Mouse (Mus musculus): Measurements from ENCODE around the gene Il5ra. TPM values are rescaled to one million over a fixed set of nuclear protein-coding genes. Genes with fewer than 3 reads are reported as not detected.

Il5ra gene
- total RNA-seq, 1 experiment from 2014 or later: 1.2 TPM

DNA sequence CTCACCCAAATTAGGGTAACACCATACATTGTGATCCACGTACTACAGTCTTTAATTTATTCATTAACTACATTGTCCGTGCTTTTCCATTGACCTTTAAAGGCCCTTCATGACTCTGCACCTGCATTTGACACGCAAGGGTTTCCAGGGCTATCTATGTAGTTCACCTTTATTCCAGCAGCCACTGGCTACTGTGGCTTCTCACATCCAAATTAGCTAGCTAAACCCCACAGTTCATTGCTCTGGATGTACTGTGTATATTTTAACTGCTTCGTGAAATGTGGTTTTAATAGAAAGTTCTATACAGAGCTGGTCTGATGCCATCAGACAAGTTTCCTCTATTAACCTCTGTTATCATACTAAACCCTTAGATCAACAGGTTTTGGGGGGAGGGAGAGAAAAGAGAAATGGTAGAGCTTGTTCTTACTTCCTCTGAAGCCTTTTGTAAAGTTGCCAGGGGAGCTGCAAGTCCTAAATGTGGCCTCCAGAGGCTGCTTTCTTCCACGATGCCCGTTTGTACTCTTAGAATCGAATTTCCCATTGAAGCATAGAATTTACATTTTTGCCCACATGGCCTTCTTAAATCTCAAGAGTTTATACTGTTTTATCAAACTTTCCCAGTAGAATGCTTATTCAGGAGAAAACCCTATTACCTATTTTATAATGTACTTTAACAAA lies 5.1 kb downstream of the Il5ra start:
- peak; percentile 88 for ATAC-seq (replicated peaks; ENCODE audit: low read depth, poor library complexity, severe bottlenecking)

DNA sequence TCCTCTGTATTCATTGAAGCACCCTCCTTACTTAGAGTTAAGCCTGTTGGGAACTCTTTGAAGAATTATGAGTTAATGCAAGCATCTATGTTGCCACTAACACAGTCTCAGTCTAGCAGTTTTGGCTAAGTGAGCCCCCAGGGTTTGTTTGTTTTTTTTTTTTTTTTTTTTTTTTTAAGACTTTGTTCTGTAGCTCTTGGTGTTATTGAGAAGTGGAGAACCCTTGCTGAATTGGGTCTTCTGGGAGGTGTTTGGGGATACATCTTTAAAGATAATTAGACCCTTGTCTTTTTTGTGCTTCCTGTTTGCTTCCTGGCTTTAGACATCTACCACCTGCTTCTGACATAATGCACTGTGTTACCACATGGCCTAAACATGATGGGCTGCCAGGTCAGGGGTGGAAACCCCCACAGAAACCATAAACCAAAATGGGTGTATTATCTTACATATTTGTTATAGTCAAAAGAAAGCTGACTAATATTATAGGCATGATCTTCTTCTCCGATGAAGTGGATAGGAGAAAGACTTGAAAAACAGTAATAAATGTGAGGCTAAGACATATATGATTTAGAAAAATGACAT lies 8.5 kb downstream of the Il5ra start:
- ATAC-seq (replicated peaks; ENCODE audit: low read depth, poor library complexity, severe bottlenecking): no peak

DNA sequence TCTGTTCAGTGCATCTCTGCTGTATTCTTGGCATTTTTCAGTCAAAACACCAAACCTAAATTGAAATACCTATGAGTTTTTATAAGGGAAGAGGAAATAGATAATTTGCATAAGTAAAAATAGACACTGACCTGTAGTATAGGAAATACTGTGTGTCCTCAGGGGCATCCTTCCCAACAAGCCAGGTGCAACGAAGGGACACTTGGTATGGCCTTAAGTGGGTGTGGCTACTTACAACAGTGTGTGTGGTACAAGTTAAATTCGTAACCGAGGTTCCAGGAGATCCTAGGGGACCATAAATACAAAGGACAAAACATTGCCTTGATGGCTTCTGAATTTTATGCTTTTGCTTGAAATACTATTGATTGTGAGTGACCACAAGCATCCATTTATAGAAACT lies 10.6 kb downstream of the Il5ra start:
- ATAC-seq (replicated peaks; ENCODE audit: low read depth, poor library complexity, severe bottlenecking): no peak

DNA sequence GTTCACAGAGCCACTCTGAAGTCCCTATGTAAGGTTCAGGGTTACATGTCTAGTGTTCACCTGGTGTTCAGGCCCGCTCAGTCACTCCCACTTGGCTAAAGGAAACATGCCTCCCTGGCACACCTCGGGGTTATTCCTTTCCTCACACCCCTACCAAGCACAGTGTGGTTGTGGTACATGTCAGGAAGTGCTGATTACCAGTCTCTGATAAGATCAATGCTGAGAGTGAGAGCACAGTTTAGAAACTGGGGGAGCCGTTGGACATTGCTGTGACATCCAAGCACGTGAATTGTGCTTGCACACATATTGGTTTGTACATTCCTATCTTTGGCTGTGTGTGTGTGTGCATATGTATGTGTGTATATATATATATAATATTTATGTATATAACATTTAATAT lies 16.3 kb downstream of the Il5ra start:
- ATAC-seq (replicated peaks; ENCODE audit: low read depth, poor library complexity, severe bottlenecking): peak; percentile 70

DNA sequence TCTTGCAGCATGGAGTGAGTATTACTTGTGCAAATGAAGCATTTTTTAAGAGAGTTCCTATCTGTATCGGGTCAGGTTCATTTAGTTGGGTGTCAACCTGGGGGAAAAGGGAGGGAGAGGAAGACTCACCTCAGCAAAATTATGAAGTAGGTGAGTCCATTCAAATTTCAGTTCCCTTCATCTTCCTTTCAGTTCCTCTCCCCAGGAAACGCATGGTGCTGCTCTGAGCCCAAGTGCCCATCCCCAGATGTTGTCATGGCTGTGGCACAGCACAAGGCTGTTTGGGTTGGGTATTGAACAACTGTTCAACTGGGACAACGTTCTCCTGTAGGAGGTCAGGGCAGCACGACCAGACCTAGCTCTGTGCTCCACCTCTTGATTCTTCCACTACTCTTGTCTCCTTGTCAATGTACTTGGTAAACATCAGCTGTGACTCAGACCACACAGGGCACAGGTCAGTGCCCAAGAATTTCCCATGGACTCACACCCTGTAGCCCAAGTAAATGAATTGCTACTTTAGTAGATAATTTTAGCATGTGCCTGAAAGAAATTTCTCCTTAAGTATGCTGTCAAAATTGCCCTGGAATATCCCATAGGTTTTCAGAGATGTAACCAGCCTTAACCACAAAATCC lies 19.0 kb downstream of the Il5ra start:
- no peak for ATAC-seq (replicated peaks; ENCODE audit: low read depth, poor library complexity, severe bottlenecking)

DNA sequence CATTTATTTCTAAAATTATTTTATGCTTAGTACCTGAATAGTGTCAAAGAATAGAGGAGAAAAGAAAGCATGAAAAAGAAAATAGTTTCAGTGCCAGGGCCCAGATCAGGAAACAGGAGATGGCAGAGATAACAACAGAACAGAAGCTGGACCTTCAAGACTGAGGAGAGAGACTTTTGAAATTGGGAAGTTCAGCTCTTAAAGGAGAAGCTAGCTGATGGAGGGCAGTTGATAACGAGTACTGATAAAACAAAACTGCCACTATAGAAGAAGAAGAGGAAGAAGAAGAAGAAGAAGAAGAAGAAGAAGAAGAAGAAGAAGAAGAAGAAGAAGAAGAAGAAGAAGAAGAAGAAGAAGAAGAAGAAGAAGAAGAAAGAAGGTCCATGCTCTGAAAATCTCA lies 21.1 kb downstream of the Il5ra start:
- 0 out of 2 replicates have a peak, but pooled peaks have one; percentile 30 for ATAC-seq (replicated peaks; ENCODE audit: low read depth, poor library complexity, severe bottlenecking)

DNA sequence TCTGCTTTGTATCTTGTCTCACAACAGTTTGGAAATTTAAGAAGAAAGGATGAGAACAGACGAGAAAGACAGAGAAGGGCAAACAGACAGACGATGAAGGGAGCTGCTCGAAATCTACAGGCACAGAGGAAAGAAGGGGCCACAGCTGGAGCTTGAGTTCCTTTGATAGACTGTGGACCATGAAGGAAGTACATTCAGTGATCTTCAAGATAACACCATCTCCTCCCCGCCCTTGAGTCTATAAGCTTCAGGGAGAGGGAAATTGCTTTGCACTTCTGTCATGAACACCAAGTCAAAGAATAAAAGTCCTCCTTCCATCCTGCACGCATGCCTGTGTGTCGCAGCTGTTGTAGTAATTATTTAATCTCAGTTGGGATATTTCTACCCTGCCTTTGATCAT lies 22.8 kb downstream of the Il5ra start:
- peak; percentile 61 for ATAC-seq (replicated peaks; ENCODE audit: low read depth, poor library complexity, severe bottlenecking)

DNA sequence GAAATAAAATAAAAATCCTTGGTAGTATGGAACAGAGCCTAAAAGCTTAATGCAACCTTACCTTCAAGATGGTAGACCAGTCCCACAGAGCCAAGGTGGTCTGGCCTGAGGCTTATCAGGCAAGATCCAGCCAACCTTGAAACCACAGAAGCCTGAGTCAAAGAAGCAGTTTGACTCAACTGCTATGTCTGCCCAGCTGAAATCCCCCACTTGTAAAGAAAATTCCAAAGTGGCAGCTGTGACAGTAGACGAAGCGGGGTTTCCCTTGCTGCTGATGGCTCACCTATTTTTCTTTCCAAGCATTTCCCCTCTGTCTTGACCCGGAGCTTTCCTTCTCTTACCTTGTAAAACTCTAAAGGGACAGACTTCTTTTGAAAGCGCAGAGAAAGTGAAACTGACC lies 23.2 kb downstream of the Il5ra start:
- peak; percentile 52 for ATAC-seq (replicated peaks; ENCODE audit: low read depth, poor library complexity, severe bottlenecking)

DNA sequence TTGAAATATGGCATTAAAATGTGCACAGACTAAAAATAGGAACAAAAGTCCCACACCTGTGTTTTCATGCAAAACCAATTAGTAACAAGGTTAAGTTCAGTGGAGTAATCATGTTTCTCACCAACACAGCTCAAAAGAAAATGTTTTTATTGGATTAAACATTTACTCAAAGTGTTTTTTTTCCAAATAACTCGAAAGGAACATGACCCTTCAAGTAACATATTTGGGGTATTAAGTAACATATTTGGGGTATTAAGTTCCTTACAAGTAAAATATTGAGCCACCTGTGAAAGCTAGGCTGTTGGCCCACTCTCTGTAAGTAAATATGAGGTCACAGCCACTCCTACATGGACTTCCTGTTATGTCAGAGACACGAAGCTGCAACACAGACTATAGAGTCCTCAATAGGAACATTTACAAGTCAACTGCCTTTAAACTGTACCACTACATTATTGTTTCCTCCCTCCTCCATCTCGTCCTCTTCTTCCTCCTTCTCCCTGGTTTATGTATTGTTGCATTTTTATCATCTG lies 43.3 kb downstream of the Il5ra start:
- ATAC-seq (replicated peaks; ENCODE audit: low read depth, poor library complexity, severe bottlenecking): no peak

DNA sequence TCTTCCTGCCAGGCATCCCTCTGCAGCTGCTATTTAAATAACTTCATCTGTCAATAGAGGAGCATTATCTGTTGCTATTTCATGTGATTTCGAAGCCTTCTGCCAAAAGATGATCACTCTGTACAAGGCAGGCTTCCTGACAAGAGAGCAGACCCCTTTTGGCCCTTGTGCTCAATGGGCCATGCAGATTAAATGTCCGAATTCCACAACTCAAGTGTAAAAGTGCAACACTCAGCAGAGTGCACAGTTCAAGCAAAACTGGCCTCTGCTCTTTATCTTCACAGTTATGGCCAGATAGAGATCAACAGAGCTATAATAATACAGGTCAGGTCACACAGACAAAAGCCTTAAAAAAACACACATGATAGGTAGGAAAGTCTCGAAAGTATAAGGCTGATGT lies 46.9 kb downstream of the Il5ra start:
- ATAC-seq (replicated peaks; ENCODE audit: low read depth, poor library complexity, severe bottlenecking): no peak

DNA sequence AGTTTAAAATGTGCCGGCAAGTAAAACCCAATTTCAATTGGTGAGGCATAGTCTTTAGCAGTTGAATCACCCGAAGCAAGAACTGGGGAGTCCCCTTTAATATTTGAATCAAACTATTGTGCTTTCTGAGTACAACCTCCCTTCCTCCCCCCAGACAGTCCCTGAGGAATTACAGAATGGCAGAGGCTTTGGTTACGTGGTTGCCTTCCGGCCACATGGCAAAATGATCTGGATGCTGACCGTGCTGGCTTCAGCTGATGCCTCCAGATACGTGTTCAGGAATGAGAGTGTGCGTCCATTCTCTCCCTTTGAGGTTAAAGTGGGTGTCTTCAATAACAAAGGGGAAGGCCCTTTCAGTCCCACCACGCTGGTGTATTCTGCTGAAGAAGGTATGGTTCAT lies 73.3 kb downstream of the Il5ra start:
- no peak for ATAC-seq (replicated peaks; ENCODE audit: low read depth, poor library complexity, severe bottlenecking)

DNA sequence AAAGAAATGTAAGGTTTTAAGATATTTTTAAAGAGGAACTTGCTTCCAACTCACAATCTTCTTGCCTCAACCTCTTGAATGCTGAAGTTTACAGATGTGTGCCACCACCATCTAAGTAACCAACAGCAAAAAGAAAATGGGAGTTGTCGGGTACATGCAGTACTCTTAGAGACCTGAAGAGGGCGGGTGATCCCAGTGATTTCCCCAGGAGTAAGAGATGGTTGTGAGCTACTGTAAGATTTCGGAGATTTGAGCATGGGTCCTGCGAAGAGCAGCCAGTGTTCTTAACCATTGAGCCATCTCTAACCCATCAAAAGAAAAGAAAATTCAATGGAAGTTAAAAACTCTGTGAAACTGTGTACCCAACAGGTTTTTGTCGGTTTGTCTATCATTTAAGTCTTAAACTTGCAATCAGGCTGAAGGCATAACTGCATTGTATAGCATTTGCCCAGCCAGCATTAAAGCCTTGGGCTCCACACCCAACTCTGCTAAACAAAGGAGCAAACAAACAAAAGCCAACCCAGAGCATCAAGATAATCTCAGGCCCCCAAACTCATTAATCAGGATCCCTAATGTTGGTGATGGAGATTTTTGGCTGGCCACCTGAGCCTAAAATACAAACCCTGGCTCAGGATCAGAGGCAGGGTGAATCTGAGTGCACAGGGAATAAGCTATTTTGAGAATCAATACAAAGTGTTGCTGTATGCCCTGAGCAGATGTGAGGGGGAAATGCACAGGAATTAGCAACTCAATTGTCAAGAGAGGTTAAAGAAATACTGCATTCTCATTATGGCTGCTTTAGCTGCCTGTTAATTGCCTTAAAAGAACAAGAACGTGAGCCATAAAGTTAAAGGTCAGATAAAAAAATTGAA lies 84.8 kb downstream of the Il5ra start:
- ATAC-seq (replicated peaks; ENCODE audit: low read depth, poor library complexity, severe bottlenecking): peak; percentile 97

Other genes starting within 250 kb of the Il5ra start
- 103 and 106 TPM in 2 replicates for gene Trnt1, start 20.1 kb upstream of the Il5ra start, total RNA-seq (2017)
- 51.9 and 53.2 TPM in 2 replicates for gene Crbn, start 51.0 kb upstream of the Il5ra start, total RNA-seq (2017)